ENCODE assay signal across 8 mouse cellular contexts in the genomic region with DNA sequence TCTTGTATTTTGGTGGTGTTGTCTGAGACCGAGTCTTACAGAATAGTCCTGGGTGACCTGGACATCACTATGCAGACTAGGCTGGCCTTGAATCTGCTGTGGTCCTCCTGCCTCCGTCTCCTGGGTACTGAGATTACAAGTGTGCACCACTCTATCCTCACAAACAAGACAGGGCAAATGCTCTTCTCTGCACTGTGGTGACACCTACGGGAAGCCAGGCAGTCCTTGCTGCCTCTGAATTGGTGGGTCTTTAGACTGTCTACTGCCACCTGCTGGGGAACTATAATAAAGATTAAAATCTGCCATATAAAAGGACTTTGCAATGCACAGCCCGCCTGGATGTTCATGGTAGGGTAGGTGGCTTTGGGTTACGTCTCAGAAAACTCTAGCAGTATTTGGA. TPM values are rescaled to one million over a fixed set of nuclear protein-coding genes. Genes with fewer than 3 reads are reported as not detected.
DNase-seq lines count a peak whose midpoint lies in the region; ATAC-seq and TF ChIP-seq lines count a peak whose summit lies in the region.

No protein-coding gene starts in this region.

- H3K9me3 ChIP-seq in forebrain, embryonic 16.5 days (ENCODE audit: control insufficient read depth, low read length) = 0 out of 2 replicates have a peak, but pooled peaks cover 2% of the 10 kb centered on the region
- no peaks in the 10 kb centered on the region for H3K9me3 ChIP-seq in limb, embryonic 15.5 days
- H3K9me3 ChIP-seq in midbrain, embryonic 15.5 days = no peaks in the 10 kb centered on the region
- H3K9me3 ChIP-seq in stomach, embryonic 14.5 days (ENCODE audit: control insufficient read depth, low read depth, low read length) = no peaks in the 10 kb centered on the region

- TF ChIP-seq CTCF in kidney, adult 2 months (conservative IDR thresholded peaks at IDR 0.05; ENCODE audit: insufficient read depth, insufficient read length, low read depth, low read length) = peak; percentile 94

- H3K4me1 ChIP-seq in forebrain, embryonic 16.5 days (replicated peaks; ENCODE audit: control insufficient read depth, insufficient read depth, low read length) = peaks cover 9% of the 10 kb centered on the region
- no peaks in the 10 kb centered on the region for H3K4me1 ChIP-seq in kidney, adult 2 months (ENCODE audit: control insufficient read depth, insufficient read depth, low read length)
- H3K4me1 ChIP-seq in limb, embryonic 15.5 days = peaks cover 10% of the 10 kb centered on the region
- peaks cover 9% of the 10 kb centered on the region for H3K4me1 ChIP-seq in midbrain, embryonic 15.5 days
- peaks cover 7% of the 10 kb centered on the region; the same call in 1 of the 2 replicates for H3K4me1 ChIP-seq in stomach, embryonic 14.5 days (ENCODE audit: control insufficient read depth, insufficient read depth, low read length)

- no peak for TF ChIP-seq POLR2A in kidney, adult 2 months (IDR thresholded peaks at IDR 0.05; ENCODE audit: low read depth, low read length)

- no peaks in the 10 kb centered on the region for H3K36me3 ChIP-seq in forebrain, embryonic 16.5 days (ENCODE audit: control insufficient read depth, insufficient read depth)
- no peaks in the 10 kb centered on the region for H3K36me3 ChIP-seq in kidney, adult 2 months (ENCODE audit: control insufficient read depth, insufficient read depth, low read length)
- peaks cover 4% of the 10 kb centered on the region; the same call in 1 of the 2 replicates for H3K36me3 ChIP-seq in limb, embryonic 15.5 days
- H3K36me3 ChIP-seq in midbrain, embryonic 15.5 days (replicated peaks) = 0 out of 2 replicates have a peak, but pooled peaks cover 6% of the 10 kb centered on the region
- no peaks in the 10 kb centered on the region for H3K36me3 ChIP-seq in stomach, embryonic 14.5 days (ENCODE audit: control insufficient read depth, insufficient read depth, low read length)

- no peak overlapping the region for H3K27ac ChIP-seq in forebrain, embryonic 16.5 days (ENCODE audit: low read length)
- no peak overlapping the region for H3K27ac ChIP-seq in kidney, adult 2 months (ENCODE audit: insufficient read depth, low read depth, low read length)
- H3K27ac ChIP-seq in limb, embryonic 15.5 days = no peak overlapping the region
- H3K27ac ChIP-seq in midbrain, embryonic 15.5 days = 0 out of 2 replicates have a peak overlapping the region, but pooled peaks have one; percentile 53
- H3K27ac ChIP-seq in stomach, embryonic 14.5 days (ENCODE audit: low read length) = no peak overlapping the region

- 36% methylated on average over 5 of the region's 5 CpGs for WGBS in forebrain, embryonic 16.5 days
- WGBS in kidney, adult 2 months = 22% methylated on average over 5 of the region's 5 CpGs
- 33% methylated on average over 5 of the region's 5 CpGs for WGBS in limb, embryonic 15.5 days
- whole genome bisulfite sequencing in midbrain, embryonic 15.5 days = 33% methylated on average over 5 of the region's 5 CpGs
- 27% methylated on average over 5 of the region's 5 CpGs for WGBS in stomach, embryonic 14.5 days

- H3K4me3 ChIP-seq in forebrain, embryonic 16.5 days (replicated peaks; ENCODE audit: low read length) = no peak overlapping the region
- no peak overlapping the region for H3K4me3 ChIP-seq in kidney, adult 2 months (ENCODE audit: insufficient read depth, low read depth, low read length)
- H3K4me3 ChIP-seq in limb, embryonic 15.5 days = no peak overlapping the region
- H3K4me3 ChIP-seq in midbrain, embryonic 15.5 days = no peak overlapping the region
- no peak overlapping the region for H3K4me3 ChIP-seq in stomach, embryonic 14.5 days (ENCODE audit: low read depth, low read length)

- DNase-seq in urinary bladder, postnatal 14 days (ENCODE audit: low spot score) = peak; percentile 70
- no peak for DNase-seq in urinary bladder, adult 18-20 months (ENCODE audit: low spot score in 2 of 2)
- peak; percentile 22 for DNase-seq in cerebellum, adult 11 months
- peak; percentile 82 for DNase-seq in kidney, adult 2 months

- no peak overlapping the region for H3K4me2 ChIP-seq in forebrain, embryonic 16.5 days (ENCODE audit: low read length)
- H3K4me2 ChIP-seq in limb, embryonic 15.5 days = no peak overlapping the region
- no peak overlapping the region for H3K4me2 ChIP-seq in midbrain, embryonic 15.5 days
- H3K4me2 ChIP-seq in stomach, embryonic 14.5 days (replicated peaks; ENCODE audit: low read depth, low read length) = no peak overlapping the region

- H3K27me3 ChIP-seq in forebrain, embryonic 16.5 days (replicated peaks; ENCODE audit: control insufficient read depth, insufficient read depth, low read length) = no peaks in the 10 kb centered on the region
- no peaks in the 10 kb centered on the region for H3K27me3 ChIP-seq in kidney, adult 2 months (replicated peaks; ENCODE audit: control insufficient read depth, insufficient read depth, low read length)
- H3K27me3 ChIP-seq in limb, embryonic 15.5 days = no peaks in the 10 kb centered on the region
- no peaks in the 10 kb centered on the region for H3K27me3 ChIP-seq in midbrain, embryonic 15.5 days (replicated peaks)
- no peaks in the 10 kb centered on the region for H3K27me3 ChIP-seq in stomach, embryonic 14.5 days (ENCODE audit: control insufficient read depth, insufficient read depth, low read length)

- H3K9ac ChIP-seq in forebrain, embryonic 16.5 days (replicated peaks; ENCODE audit: low read depth, low read length) = no peak overlapping the region
- no peak overlapping the region for H3K9ac ChIP-seq in limb, embryonic 15.5 days
- no peak overlapping the region for H3K9ac ChIP-seq in midbrain, embryonic 15.5 days
- H3K9ac ChIP-seq in stomach, embryonic 14.5 days (replicated peaks; ENCODE audit: low read depth, low read length) = no peak overlapping the region

- peak; percentile 68 for ATAC-seq in forebrain, embryonic 16.5 days
- peak; percentile 66; the same call in 1 of the 2 replicates for ATAC-seq in limb, embryonic 15.5 days (ENCODE audit: insufficient number of reproducible peaks, low FRiP score, low TSS enrichment, low read depth)
- peak; percentile 69 for ATAC-seq in midbrain, embryonic 15.5 days (replicated peaks)
- ATAC-seq in stomach, embryonic 14.5 days (ENCODE audit: insufficient number of reproducible peaks, insufficient read depth, low FRiP score, low read depth) = peak; percentile 30

RNA-seq across cellular contexts. Expression of a gene that starts 32.8 kb away (rescaled TPM):
- 0.83 and 0.85 TPM in 2 replicates for polyA plus RNA-seq in forebrain, embryonic 16.5 days (2015; fragmentation: Nextera tagmentation; extraction: Ambion mirVana)
- polyA plus RNA-seq in kidney, adult 2 months (2012; rRNA removed) = 10.7 and 12.5 TPM in 2 replicates
- 3.8 and 4.6 TPM in 2 replicates for polyA plus RNA-seq in limb, embryonic 15.5 days (2015; fragmentation: Nextera tagmentation; extraction: Ambion mirVana)
- 0.90 and 1.5 TPM in 2 replicates for polyA plus RNA-seq in midbrain, embryonic 15.5 days (2015; fragmentation: Nextera tagmentation; extraction: Ambion mirVana)
- 2.6 and 3.1 TPM in 2 replicates for polyA plus RNA-seq in stomach, embryonic 14.5 days (2014; fragmentation: Nextera tagmentation; extraction: Ambion mirVana)

Comparison
In these comparisons a context has a peak if more than half of its experiments do, and no peak if none do; other contexts are left out.
1. DNase-seq: peak in urinary bladder, postnatal 14 days (single experiment), cerebellum, adult 11 months (single experiment) and kidney, adult 2 months (single experiment); none in urinary bladder, adult 18-20 months (0 of 2).
2. Peak in every context shown above with its lines, with median percentiles within 50 percentile points of each other: ATAC-seq.